Mouse (Mus musculus) hindbrain, embryonic 11.5 days (tissue): ENCODE measurements around the gene Tspan15. TPM values are rescaled to one million over a fixed set of nuclear protein-coding genes. Genes with fewer than 3 reads are reported as not detected.

Experiments
- ATAC-seq: fragments of 200-750 bp; cut with Nextera tagmentation; 2 replicates; pipeline ENCODE4 v1.8.0; 2017; ENCODE audit warnings: mild to moderate bottlenecking, moderate TSS enrichment, moderate library complexity; ENCODE audit not compliant: low FRiP score
- DNase-seq: peaks from one replicate; pipeline ENCODE4 v3.0.0-alpha.2; 2015; ENCODE audit warnings: low spot score
- H3K27ac ChIP-seq: fragments of 300-500 bp; sonication (generic); 2 replicates; pipeline ENCODE4 v1.5.1; 2014; ENCODE audit warnings: mild to moderate bottlenecking, low read depth, low read length
- H3K27me3 ChIP-seq: fragments of 300-500 bp; sonication (generic); 2 replicates; pipeline ENCODE4 v1.6.1; 2014; ENCODE audit warnings: mild to moderate bottlenecking, low read length, moderate library complexity, mixed read lengths; ENCODE audit not compliant: control insufficient read depth, insufficient read depth
- H3K36me3 ChIP-seq: fragments of 300-500 bp; sonication (generic); 2 replicates; pipeline ENCODE4 v1.6.1; 2014; ENCODE audit warnings: mild to moderate bottlenecking, low read length, moderate library complexity, mixed read lengths; ENCODE audit not compliant: control insufficient read depth, insufficient read depth
- H3K4me1 ChIP-seq: fragments of 300-500 bp; sonication (generic); replicated peaks from 2 replicates; pipeline ENCODE4 v1.6.1; 2014; ENCODE audit warnings: low read length, mixed read lengths; ENCODE audit not compliant: control insufficient read depth, insufficient read depth
- H3K4me2 ChIP-seq: fragments of 300-500 bp; sonication (generic); replicated peaks from 2 replicates; pipeline ENCODE4 v1.6.1; 2014; ENCODE audit warnings: mild to moderate bottlenecking, low read depth, low read length
- H3K4me3 ChIP-seq: fragments of 300-500 bp; sonication (generic); 2 replicates; pipeline ENCODE4 v1.5.1; 2014; ENCODE audit warnings: low read depth, low read length
- H3K9ac ChIP-seq: fragments of 300-500 bp; sonication (generic); 2 replicates; pipeline ENCODE4 v1.6.1; 2014; ENCODE audit warnings: low read depth, low read length
- H3K9me3 ChIP-seq: fragments of 300-500 bp; sonication (generic); 2 replicates; pipeline ENCODE4 v1.6.1; 2016; ENCODE audit warnings: low read length; ENCODE audit not compliant: control insufficient read depth
- WGBS: fragments of 180-500 bp; shearing (Covaris S2); extraction: QIAGEN DNeasy Blood & Tissue Kit; methylation state at CpG from one replicate; pipeline ENCODE4 v1.1.7; 2014; 5-methylcytosine and 5-hydroxymethylcytosine counted together
- polyA plus RNA-seq: library from polyadenylated mRNA; unstranded; fragments of >200 nt; fragmentation: Nextera tagmentation; extraction: Ambion mirVana; gene quantifications from 2 replicates; pipeline ENCODE4 v1.2.1, GENCODE M21; 2014

The Tspan15 gene
- polyA plus RNA-seq, 1 experiment from 2014 or later, result 9.2 TPM

DNA sequence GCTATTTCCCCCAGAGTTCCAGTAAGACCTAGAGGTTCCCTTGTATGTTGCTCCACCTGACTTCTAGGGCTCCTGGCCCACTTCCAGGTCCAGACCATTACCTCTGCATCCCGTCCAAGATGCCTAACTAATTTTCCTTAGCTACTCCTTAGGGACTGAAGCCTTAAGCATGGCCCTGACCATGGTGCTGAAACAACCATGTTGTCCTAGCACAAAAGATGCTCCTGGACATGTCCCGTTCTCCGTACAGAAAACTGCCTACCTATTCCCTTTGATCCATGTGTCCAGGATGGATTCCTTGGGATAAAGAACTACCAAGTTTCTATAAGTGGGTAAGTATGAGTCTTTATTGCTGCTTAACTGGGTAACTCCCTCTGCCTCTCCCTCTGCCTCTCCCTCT is 93.0 kb downstream of the Tspan15 start:
- no peak overlapping the region for H3K4me3 ChIP-seq
- H3K9ac ChIP-seq, result no peak overlapping the region
- no peaks in the 10 kb centered on the region for H3K36me3 ChIP-seq
- no peak for ATAC-seq
- no peaks in the 10 kb centered on the region for H3K9me3 ChIP-seq
- WGBS, result 20% methylated on average over 3 of the region's 3 CpGs
- no peak overlapping the region for H3K27ac ChIP-seq
- H3K4me1 ChIP-seq, result peaks cover 3% of the 10 kb centered on the region
- peak; percentile 50 for DNase-seq
- peaks cover 55% of the 10 kb centered on the region for H3K27me3 ChIP-seq
- no peak overlapping the region for H3K4me2 ChIP-seq

DNA sequence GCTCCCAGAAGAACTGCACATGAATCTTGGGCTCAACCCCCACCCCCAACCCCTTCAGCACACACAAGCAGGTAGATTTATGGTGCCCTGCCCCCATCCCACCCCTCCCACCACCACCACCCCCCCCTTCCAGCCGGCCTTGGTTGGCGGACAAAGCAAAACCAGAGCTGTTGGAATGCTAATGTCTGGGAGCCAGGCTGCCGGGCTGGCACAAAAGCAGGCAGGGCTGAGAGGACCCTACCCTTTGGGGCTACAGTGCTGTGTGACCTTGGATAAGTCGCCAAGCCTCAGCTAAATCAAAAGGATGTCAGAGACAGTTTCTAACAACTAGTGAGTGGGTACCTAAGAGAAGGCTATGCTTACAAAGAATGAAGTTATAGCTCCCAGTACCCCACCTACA is 93.9 kb downstream of the Tspan15 start:
- no peak overlapping the region for H3K4me2 ChIP-seq
- no peak overlapping the region for H3K27ac ChIP-seq
- no peak for DNase-seq
- peaks cover 3% of the 10 kb centered on the region for H3K4me1 ChIP-seq
- no peak for ATAC-seq
- WGBS, result 11% methylated on average over 4 of the region's 4 CpGs
- H3K27me3 ChIP-seq, result peaks cover 64% of the 10 kb centered on the region
- no peak overlapping the region for H3K9ac ChIP-seq
- H3K36me3 ChIP-seq, result no peaks in the 10 kb centered on the region
- H3K9me3 ChIP-seq, result no peaks in the 10 kb centered on the region
- H3K4me3 ChIP-seq, result no peak overlapping the region

DNA sequence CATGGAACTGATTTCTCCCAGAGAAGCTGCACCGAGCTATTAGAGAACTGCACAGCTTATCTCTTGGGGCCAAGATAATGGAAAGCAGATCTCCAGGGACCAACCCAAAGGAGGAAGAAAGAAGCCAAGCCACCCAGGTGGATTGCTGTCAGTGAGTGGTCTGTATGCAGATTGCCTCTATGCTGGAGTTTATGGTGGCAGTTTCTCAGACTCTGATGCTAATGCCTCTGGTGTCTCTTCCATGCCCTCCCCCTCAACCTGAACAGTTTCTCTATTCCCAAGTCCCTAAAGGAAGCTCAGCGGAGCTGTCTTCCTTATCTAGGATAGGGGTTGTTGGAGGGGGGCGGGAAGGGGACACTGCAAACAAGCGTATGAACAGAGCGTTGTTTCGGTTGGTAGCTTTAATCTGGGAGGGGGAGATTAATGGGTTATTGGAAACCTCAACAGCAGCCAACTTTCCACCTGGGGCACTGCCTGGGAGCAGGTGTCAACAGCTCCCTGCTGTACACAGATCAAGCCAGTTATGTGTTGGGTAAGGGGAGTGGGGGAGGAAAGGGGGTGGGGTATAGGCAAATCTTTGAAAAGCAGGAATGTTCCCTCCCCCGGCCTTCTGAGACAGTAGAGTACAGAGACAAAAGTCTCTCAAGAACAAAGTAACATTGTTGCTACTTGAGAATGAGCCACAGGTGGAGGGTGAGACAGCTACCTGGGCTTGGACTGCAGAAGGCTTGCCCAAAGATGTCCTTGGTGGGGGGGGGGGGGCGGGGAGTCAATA is 95.2 kb downstream of the Tspan15 start:
- H3K4me3 ChIP-seq, result no peak overlapping the region
- no peak overlapping the region for H3K9ac ChIP-seq
- no peaks in the 10 kb centered on the region for H3K36me3 ChIP-seq
- no peak for ATAC-seq
- no peak overlapping the region for H3K27ac ChIP-seq
- 4% methylated on average over 8 of the region's 8 CpGs for WGBS
- peaks cover 75% of the 10 kb centered on the region for H3K27me3 ChIP-seq
- H3K4me2 ChIP-seq, result no peak overlapping the region
- no peak for DNase-seq
- no peaks in the 10 kb centered on the region for H3K9me3 ChIP-seq
- H3K4me1 ChIP-seq, result peaks cover 3% of the 10 kb centered on the region

Other genes with a start within 250 kb of the Tspan15 start
- 2.1 and 2.5 TPM in 2 replicates for gene Neurog3, start 98.2 kb downstream of the Tspan15 start, polyA plus RNA-seq
- 6.7 and 7.2 TPM in 2 replicates for gene Fam241b, start 87.3 kb downstream of the Tspan15 start, polyA plus RNA-seq
- not detected in 2 replicates for gene Tacr2, start 21.2 kb upstream of the Tspan15 start, polyA plus RNA-seq
- 18.2 and 25.4 TPM in 2 replicates for gene Hk1, start 148.7 kb upstream of the Tspan15 start, polyA plus RNA-seq
- 0.05 and 0.20 TPM in 2 replicates for gene Hkdc1, start 191.2 kb upstream of the Tspan15 start, polyA plus RNA-seq
- gene 4930507D05Rik, start 218.2 kb upstream of the Tspan15 start, polyA plus RNA-seq, result 0.95 and 1.2 TPM in 2 replicates
- gene Supv3l1, start 218.5 kb upstream of the Tspan15 start, polyA plus RNA-seq, result 27.4 and 33.2 TPM in 2 replicates